Mouse (Mus musculus) heart, postnatal 10 days (tissue): ENCODE measurements around the gene Ube2cbp. TPM values are rescaled to one million over a fixed set of nuclear protein-coding genes. Genes with fewer than 3 reads are reported as not detected.
A peak's percentile ranks its signal among the peaks of the same experiment; 100 is the strongest.

Experiments
- DNase-seq, 2 experiments: peaks; one replicate each; pipeline ENCODE4 v3.0.0; 2021
- intact Hi-C: fragments of 180-260 bp; cut with DNase I; formaldehyde crosslinking; loops from one replicate; pipeline ENCODE4 v1.15.1; 2025
- total RNA-seq, 2 experiments: library from RNA; stranded (reverse); gene quantifications; 2 replicates each; pipeline ENCODE4 v1.2.3; 2021

Gene Ube2cbp
- total RNA-seq, 2 experiments from 2014 or later, result 1.9 to 2.7 TPM

DNA sequence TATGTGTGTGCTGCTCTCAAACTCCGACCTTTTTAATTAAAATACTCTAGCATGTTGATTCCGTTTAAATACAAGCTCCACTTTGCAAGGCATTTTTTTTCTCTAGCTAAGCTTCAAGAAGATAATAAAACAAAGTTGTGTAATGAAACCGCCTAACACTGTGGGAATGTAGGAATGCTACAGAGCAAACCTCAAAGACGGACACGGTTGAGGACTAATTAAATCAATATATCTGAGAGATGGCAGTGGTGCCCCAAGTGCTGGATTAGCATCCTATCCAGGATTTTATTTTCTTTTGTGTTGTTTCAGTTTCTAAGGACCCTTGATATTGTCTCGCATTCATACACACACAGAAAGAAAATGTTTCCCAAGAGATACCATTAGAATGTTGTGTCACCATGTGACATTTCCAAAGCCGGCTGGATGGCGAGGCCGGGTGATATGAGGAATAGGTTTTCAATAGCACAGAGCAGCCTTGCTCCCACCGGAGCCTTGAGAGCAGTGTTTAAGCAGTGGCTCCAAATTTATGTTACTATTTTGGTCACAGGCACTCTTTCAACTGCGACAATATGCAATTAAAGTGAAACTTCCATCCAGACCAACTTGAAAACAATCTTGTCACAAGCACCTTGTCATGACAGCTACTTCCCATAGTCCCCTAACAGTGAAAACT lies 26.3 kb downstream of the Ube2cbp start:
- intact Hi-C loops, result no loop called here
- DNase-seq, result peak in 1 of 2 experiments; percentile 14

DNA sequence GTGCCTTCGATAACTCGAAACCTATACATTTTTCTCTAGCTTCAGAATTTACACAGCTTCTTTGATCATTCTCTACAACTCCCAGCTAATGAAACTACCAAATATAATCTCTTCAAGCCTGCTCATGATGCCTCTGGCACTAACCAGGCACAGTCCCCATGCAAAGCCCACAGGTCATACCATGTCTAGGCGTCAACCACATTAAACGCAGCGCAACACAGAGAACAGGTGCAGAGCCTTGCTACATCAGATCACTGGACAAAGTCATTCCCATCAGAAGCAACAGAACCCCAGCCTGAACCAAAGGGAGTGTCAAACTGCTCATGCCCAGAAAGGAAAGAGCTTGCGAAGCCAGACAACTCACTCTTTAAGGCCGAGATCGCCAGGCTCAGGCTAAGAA lies 28.1 kb downstream of the Ube2cbp start:
- intact Hi-C loops, result no loop called here
- DNase-seq, result no peak

DNA sequence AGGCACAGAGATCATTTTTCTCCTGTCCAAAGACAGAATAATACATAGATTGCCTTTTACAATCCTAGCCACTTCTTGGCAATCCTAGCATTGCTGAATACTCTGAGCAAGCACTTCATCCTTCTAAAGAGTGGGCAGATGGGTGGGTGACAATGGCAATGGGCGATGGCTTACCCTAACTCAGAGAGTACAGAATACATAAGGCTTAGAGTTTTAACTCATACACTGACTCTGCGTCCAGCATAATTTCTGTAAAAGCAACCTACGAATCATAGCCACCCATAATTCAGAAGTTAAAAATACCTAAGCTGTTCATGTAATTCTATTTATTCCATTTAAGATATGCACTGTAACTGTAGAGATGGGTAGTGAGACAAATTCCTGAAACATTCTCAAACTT lies 29.2 kb downstream of the Ube2cbp start:
- no peak for DNase-seq
- intact Hi-C loops, result no loop called here

- intact Hi-C loops, result no loop called here
- no peak for DNase-seq
Measured at GRCm38 (mm10) chr9:86423331-86423730, 41.4 kb downstream of the Ube2cbp start.

- intact Hi-C loops, result no loop called here
- DNase-seq, result no peak
Measured at GRCm38 (mm10) chr9:86419366-86419765, 45.4 kb downstream of the Ube2cbp start.

GRCm38 (mm10) chr9:86417971-86418370 lies 46.8 kb downstream of the Ube2cbp start:
- DNase-seq, result no peak
- intact Hi-C loops, result no loop called here

DNA sequence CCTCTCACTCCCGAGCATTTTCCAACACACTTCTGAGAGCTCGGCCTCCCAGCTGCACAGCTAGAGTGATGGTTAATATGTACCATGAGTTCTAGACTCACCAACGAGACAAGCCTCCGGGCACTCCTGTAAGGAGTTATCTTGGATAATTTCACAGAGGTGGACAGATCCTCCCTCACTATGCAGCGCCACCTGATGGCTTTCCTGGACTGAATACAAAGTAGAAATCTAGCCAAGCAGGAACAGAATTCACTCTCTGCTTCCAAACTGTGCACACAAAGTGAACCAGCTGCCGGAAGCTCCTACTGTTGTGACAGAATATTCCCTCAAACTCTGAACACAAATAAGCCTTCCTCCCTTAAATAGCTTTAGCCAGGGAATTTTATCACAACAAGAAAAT lies 69.0 kb downstream of the Ube2cbp start:
- intact Hi-C loops, result no loop called here
- no peak for DNase-seq

- intact Hi-C loops, result no loop called here
- no peak for DNase-seq
Measured at GRCm38 (mm10) chr9:86395012-86395411, 69.7 kb downstream of the Ube2cbp start.

GRCm38 (mm10) chr9:86393586-86394272 lies 71.0 kb downstream of the Ube2cbp start:
- no peak for DNase-seq
- intact Hi-C loops, result no loop called here

DNA sequence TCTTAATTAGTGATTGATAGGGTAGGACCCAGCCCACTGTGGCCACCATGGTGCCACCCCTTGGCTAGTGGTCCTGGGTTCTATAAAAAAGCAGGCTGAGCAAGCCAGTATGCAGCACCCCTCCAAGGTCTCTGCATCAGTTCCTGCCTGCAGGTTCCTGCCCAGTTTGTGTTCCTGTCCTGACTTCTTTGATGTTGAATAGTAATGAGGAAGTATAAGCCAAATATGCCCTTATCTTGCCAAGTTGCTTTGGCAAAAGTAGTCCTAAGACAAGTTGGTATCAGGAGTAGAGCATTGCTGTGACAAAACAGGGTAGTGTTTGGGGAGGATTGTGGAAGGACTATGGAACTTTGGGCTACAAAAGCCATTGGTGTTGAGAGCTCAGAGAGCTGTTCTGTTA lies 73.3 kb downstream of the Ube2cbp start:
- DNase-seq, result no peak
- intact Hi-C loops, result no loop called here

GRCm38 (mm10) chr9:86390713-86391112 lies 74.0 kb downstream of the Ube2cbp start:
- intact Hi-C loops, result no loop called here
- no peak for DNase-seq

DNA sequence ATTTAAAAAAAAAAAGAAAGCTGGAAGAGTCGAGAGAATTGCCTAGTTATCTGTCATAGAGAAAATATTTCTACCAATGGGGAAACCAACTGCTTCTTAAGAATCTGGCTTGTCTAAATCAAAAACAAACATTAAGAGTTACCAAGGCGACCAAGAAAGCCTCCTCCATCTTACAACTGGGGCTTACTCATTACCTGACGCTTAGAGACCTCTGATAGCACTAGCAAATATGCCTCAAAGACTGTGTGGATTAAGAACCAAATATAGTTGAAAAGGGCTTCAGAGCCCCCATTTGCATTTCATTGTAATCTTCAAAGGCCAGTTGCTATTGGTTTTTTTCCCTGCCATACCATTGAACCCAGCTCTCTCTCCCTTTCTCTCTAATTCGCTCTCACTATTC lies 76.2 kb downstream of the Ube2cbp start:
- DNase-seq, result no peak
- intact Hi-C loops, result no loop called here

- no peak for DNase-seq
- intact Hi-C loops, result no loop called here
Measured at GRCm38 (mm10) chr9:86376923-86377322, 87.8 kb downstream of the Ube2cbp start.

DNA sequence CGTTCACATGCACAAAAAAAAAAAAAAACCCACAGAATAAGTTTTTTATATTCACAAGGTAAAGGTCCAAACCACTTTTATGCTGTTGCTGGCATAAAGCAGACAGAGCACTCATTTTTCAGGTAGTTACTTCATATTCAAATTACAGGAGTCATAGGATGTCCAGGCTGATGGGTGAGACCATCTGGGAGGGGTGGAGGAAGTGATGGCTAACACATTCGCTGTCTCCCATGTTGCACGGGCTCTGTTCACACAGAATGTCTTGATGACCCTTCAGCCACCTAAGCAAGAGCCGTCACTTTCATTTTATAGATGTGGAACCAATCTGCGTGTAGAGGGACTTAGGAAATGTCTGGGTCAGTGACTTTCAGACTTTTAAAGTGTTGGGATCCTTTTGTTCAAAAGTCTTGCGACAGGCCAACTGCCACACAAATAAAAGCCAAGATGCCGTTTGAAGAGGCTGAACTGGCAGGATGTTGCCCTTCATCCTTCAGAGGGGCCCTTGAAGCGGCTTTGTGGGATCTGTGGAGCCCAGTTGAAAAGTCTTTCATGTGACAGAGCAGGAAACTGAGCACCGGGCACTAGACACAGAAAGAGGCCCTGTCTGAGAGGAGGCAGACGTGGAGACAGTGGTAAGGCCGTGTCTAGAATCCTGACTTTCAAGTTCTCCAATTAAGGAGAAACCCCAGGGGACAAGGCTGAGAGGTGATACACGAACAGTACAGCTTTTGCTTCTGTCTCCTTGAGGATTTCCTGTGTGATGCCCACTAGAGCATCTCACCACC lies 91.8 kb downstream of the Ube2cbp start:
- intact Hi-C loops, result no loop called here

GRCm38 (mm10) chr9:86369208-86369607 lies 95.5 kb downstream of the Ube2cbp start:
- intact Hi-C loops, result no loop called here
- DNase-seq, result no peak

More for the DNA sequence above, 91.8 kb downstream of the Ube2cbp start:
- no peak for DNase-seq

GRCm38 (mm10) chr9:86360536-86360935 lies 104.2 kb downstream of the Ube2cbp start:
- intact Hi-C loops, result no loop called here
- DNase-seq, result no peak

DNA sequence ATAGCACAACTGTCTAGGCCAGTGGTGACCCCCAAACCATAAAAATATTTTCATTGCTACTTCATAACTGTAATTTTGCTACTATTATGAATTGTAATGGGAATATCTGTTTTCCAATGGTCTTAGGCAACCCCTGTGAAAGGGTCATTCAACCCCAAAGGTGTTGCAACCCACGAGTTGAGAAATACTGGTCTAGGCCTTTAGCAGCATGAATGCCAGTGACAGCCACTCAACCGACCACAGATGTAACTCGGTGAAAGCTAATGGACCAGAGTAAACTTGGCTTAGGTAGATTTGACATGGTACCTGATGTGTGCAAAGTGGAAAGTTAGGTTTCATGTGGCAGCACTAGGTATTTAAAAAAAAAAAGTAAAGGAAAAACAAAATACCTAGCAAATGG lies 108.9 kb downstream of the Ube2cbp start:
- DNase-seq, result no peak
- intact Hi-C loops, result no loop called here

- no peak for DNase-seq
- intact Hi-C loops, result no loop called here
Measured at GRCm38 (mm10) chr9:86351491-86351890, 113.3 kb downstream of the Ube2cbp start.

DNA sequence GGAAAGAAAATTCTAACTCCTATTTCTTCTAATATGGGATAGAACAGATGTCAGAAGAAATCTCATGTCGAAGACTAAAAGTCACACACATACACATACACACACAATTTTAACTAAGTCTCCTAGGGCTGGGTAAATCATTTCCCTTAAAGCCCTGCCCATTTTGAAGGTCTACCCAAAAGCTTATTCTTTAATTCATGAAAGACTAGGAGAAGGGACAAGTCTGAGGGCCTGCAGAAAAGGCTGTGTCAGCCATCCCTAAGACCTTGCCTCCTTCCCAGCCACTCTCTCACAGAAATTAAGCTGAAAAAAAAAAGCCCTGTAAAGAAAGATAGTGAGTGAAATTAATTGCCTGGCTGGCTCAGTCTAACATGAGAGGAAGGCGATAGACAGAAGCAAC lies 128.0 kb downstream of the Ube2cbp start:
- intact Hi-C loops, result no loop called here
- no peak for DNase-seq

GRCm38 (mm10) chr9:86336361-86336760 lies 128.4 kb downstream of the Ube2cbp start:
- intact Hi-C loops, result no loop called here

GRCm38 (mm10) chr9:86335588-86335987 lies 129.2 kb downstream of the Ube2cbp start:
- intact Hi-C loops, result no loop called here
- DNase-seq, result no peak

More at GRCm38 (mm10) chr9:86336361-86336760, 128.4 kb downstream of the Ube2cbp start:
- no peak for DNase-seq

DNA sequence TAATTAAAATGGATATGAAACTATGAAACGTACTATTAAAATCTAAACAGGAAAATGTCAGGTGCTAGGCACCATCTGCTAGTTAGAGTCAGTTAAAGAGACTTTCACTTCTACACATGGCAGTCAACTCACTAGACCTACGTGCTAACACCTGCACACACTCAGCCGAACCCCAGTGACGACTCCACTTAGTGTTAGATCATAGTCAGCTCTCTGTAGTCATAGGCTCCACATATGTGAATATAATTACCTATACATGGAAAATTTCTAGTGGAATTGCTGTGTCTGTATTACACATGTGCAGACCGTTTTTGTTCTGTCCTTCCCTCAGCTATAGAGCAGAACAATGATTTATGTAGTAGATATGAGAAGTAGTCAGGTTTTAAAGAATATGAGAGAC lies 130.4 kb downstream of the Ube2cbp start:
- no peak for DNase-seq
- intact Hi-C loops, result no loop called here
